Mouse (Mus musculus) left cerebral cortex, postnatal 10 days (tissue): ENCODE data around the gene Ccpg1os. TPM values are rescaled to one million over a fixed set of nuclear protein-coding genes. Genes with fewer than 3 reads are reported as not detected.

ENCODE experiments used
- DNase-seq, 2 experiments: peaks; one replicate each; pipeline ENCODE4 v3.0.0; 2021 to 2022; ENCODE audit warnings: low spot score in 2 of 2, mixed read lengths in 1 of 2; ENCODE audit errors: extremely low spot score in 1 of 2
- intact Hi-C: fragments of 180-260 bp; cut with DNase I; formaldehyde crosslinking; loops from one replicate; pipeline ENCODE4 v1.15.1; 2025
- total RNA-seq, 2 experiments: library from RNA; stranded (reverse); gene quantifications; 2 replicates each; pipeline ENCODE4 v1.2.3; 2021

Gene Ccpg1os
- total RNA-seq, 2 experiments from 2014 or later: 5.2 to 7.6 TPM

- intact Hi-C loops: no loop called here
- no peak for DNase-seq
Measured at GRCm38 (mm10) chr9:72991420-72991819, 6.2 kb upstream of the Ccpg1os start.

DNA sequence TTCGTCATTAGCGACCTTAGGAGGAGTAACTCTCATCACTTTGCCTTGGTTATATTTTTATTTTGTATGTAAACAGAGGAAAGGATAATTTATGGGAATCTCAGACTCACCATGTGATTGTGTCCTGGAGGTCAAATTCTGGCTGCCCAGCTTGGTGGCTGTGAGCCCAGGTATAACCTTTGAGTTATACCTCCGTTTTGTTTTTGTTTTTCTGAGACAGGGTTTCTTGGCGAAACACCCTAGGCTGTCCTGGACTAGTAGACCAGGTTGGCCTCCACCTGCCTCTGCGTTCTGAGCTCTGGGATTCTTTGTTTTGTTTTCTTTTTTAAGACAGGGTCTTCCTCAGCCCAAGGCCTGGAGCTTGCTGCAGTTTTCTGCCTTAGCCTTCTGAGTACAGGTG, 3.5 kb upstream of the Ccpg1os start:
- no peak for DNase-seq
- intact Hi-C loops: loop anchor here (5.0 kb wide), 1 partner anchor 49 kb away; no protein-coding TSS in a partner anchor

DNA sequence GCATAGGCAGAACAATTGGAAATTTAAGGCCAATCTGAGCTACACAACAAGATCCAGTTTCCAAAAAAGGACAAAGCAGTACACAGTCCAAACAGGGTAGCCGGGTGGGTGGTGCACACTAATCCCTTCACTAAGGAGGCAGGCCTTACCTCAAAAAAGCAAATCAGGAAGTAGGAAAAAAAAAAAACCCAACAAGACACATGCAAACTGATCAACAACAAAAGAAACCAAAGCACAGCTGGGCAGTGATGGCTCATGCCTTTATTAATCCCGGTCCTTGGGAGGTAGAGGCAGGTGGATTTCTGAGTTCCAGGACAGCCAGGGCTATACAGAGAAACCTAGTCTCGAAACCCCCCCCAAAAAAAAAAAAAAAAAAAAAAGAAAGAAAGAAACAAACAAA, 2.5 kb upstream of the Ccpg1os start:
- DNase-seq: no peak
- intact Hi-C loops: loop anchor here (5.0 kb wide), 1 partner anchor 50 kb away; no protein-coding TSS in a partner anchor

GRCm38 (mm10) chr9:72983066-72983465, 2.1 kb downstream of the Ccpg1os start:
- intact Hi-C loops: no loop called here
- DNase-seq: no peak

DNA sequence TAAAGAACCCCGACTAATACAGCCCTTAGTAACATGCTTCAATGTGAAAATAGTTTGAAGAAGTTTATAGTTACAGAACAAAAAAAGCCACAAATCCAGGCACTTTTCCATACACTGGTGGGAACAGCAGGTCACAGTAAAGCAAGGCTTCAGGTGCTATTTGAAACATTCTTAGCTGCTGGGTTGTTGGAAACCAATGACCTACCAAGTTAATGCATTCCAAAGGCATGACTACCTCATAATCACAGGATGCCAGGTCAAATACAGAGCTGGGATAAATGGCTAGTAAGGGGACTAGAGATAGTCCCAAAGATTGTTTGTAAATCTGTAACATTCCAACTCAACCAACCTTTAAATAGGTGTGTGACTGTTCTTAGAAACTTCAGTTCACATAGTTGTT, 9.9 kb downstream of the Ccpg1os start:
- no peak for DNase-seq

DNA sequence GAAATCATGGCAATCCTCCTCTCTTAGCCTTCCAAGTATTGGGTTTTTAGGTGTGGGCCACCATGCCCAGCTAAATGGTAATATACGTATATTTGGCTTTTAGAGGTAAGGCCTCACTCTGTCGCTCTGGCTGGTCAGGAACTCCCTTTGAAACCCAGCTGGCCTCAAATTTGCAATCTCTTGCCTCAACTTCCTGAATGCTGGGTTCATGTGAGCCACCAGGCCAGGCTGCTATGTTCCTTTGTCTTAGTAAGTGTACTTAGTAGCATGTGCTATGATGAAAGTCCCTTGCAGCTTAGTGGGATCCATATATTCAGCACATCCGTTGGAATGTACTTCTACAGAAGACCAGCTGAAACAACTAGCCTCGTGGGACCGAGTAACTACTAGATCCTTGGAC, 10.4 kb downstream of the Ccpg1os start:
- intact Hi-C loops: no loop called here

More for the DNA sequence above, 9.9 kb downstream of the Ccpg1os start:
- intact Hi-C loops: no loop called here

DNA sequence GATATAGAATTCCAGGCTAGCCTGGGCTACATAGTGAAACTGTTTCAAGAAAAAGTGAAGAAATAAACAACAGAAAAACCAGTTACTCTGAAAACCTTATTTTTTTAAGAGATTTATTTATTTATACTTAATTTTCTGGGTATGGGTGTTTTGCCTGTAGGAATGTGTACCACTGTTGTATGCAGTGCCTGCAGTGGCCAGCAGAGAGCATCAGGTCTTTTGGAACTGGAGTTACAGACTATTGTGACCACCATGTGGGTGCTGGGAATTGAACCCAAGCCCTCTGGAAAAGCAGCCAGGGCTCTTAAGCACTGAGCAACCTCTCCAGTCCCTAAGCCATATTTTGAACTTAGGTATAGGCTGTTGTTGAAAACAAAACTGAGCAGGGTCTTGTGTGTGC, 12.2 kb downstream of the Ccpg1os start:
- DNase-seq: no peak
- intact Hi-C loops: no loop called here

More for the DNA sequence above, 10.4 kb downstream of the Ccpg1os start:
- DNase-seq: no peak

- intact Hi-C loops: no loop called here
Measured at GRCm38 (mm10) chr9:72972435-72972834, 12.7 kb downstream of the Ccpg1os start.

DNA sequence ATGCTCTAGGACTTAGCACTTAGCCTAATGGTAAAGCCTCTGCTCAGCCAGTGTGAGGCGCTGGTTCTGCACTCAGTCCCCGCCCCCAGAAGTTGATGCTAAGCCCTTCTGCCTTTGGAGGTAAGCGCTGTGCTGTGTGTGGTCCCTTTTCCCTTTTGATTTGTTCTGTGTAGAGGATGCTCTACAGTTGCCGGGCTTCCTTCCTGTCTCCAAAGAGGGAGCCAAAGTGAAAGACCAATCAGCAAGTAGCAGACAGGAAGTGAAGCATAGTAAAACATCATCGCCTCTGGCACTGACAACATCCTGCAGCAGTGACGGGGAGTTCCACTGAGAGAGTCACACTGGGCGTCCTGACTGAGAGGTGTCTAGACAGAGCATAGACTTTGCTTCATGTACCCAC, 15.3 kb downstream of the Ccpg1os start:
- intact Hi-C loops: no loop called here
- peak in 1 of 2 experiments; percentile 62 for DNase-seq

More at GRCm38 (mm10) chr9:72972435-72972834, 12.7 kb downstream of the Ccpg1os start:
- DNase-seq: no peak

GRCm38 (mm10) chr9:72968349-72969061, 16.7 kb downstream of the Ccpg1os start:
- DNase-seq: peak; percentile 61 to 72
- intact Hi-C loops: no loop called here

- DNase-seq: no peak
- intact Hi-C loops: no loop called here
Measured at GRCm38 (mm10) chr9:72961959-72962358, 23.2 kb downstream of the Ccpg1os start.

- DNase-seq: no peak
- intact Hi-C loops: no loop called here
Measured at GRCm38 (mm10) chr9:72961346-72961745, 23.8 kb downstream of the Ccpg1os start.

GRCm38 (mm10) chr9:72958521-72959450, 26.4 kb downstream of the Ccpg1os start, which contains the start of the genes Dyx1c1 and Gm44503:
Gene Dyx1c1 (plus strand): TSS chr9:72958785.
Gene Gm44503 (plus strand): TSS chr9:72958852.
- intact Hi-C loops: no loop called here
- DNase-seq: peak; percentile 75 to 89

DNA sequence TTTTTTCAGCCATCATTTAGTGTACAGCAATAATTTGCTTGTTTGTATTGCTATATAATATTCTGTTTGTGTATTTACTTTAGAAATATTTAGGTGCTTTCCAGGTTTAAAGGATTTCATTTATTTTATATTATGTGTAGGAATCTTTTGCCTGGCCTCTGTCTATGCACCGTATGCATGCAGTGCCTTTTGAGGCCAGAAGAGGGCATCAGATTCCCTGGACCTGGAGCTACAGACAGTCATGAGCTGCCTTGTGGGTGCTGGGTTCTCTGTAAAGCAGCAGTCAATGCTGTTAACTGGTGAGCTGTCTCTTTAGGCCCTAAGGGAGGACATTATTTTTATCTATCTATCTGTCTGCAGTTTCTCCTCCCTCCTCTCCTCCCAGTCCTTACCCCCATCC, 29.6 kb downstream of the Ccpg1os start:
- intact Hi-C loops: no loop called here
- DNase-seq: no peak

- intact Hi-C loops: loop anchor here (5.0 kb wide), 1 partner anchor 62 kb away; no protein-coding TSS in a partner anchor
- no peak for DNase-seq
Measured at GRCm38 (mm10) chr9:72954746-72955145, 30.4 kb downstream of the Ccpg1os start.

GRCm38 (mm10) chr9:72949572-72949971, 35.6 kb downstream of the Ccpg1os start:
- intact Hi-C loops: no loop called here
- DNase-seq: no peak

GRCm38 (mm10) chr9:72947010-72947409, 38.2 kb downstream of the Ccpg1os start:
- intact Hi-C loops: no loop called here
- DNase-seq: no peak

DNA sequence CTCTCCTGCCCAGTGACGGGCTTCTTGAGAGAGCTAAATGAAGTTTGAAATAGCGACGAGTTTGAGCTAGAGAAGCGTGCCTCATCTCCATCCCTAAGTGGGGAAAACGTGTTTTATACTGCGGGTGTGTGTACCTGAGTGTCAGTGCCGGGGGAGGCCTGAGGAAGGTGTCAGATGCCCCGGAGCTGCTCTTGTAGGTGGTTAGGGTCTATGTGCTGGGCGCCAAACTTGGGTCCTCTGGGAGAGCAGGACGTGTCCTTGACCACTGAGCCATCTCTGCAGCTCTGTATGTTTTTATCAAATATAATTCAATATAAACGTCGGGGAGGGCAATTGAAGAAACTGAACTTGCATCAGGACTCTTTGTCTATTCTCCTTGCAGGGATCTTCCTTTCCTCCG, 40.9 kb downstream of the Ccpg1os start:
- intact Hi-C loops: no loop called here
- no peak for DNase-seq

DNA sequence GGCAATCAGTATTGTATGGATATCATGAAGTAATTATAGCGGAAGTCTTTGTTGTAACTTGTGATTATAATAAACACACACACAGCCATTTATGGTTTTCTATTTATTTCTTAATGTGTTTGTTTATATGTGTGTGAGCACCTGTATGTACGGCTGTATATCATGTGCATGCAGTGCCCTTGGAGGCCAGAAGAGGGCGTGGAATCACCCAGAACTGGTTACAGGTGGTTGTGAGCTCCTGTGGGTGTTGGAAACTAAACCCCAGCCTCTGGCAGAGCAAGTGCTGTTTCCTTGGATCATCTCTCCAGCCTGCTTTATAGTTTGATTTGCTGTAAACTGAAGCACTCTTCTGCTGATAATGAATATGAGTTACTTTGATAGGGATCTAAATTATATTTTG, 41.8 kb downstream of the Ccpg1os start:
- no peak for DNase-seq
- intact Hi-C loops: no loop called here

- intact Hi-C loops: no loop called here
- no peak for DNase-seq
Measured at GRCm38 (mm10) chr9:72936301-72936700, 48.9 kb downstream of the Ccpg1os start.
